Mouse (Mus musculus) macrophage (primary cell): Measurements from ENCODE around the gene Ahnak2. TPM values are rescaled to one million over a fixed set of nuclear protein-coding genes. Genes with fewer than 3 reads are reported as not detected.

ENCODE experiments used
- H3K27ac ChIP-seq: fragments of 350-480 bp; formaldehyde crosslinking; 2 replicates; pipeline ENCODE4 v1.9.0; 2021
- H3K36me3 ChIP-seq: fragments of 350-480 bp; formaldehyde crosslinking; 2 replicates; pipeline ENCODE4 v1.9.0; 2021; ENCODE audit errors: inconsistent target
- H3K4me3 ChIP-seq: fragments of 350-480 bp; formaldehyde crosslinking; 2 replicates; pipeline ENCODE4 v1.9.0; 2021; ENCODE audit errors: inconsistent target
- H3K79me2 ChIP-seq: fragments of 350-480 bp; formaldehyde crosslinking; 2 replicates; pipeline ENCODE4 v1.9.0; 2021; ENCODE audit errors: inconsistent target
- WGBS: methylation state at CpG from one replicate; pipeline ENCODE4 v1.1.7; 2026; ENCODE audit warnings: inconsistent platforms; ENCODE audit not compliant: missing documents; 5-methylcytosine and 5-hydroxymethylcytosine counted together
- polyA plus RNA-seq: library from polyadenylated mRNA; stranded (reverse); fragments of 250-400 nt; gene quantifications from 3 replicates; pipeline ENCODE4 v1.2.4, GENCODE M21; 2018; ENCODE audit warnings: inconsistent platforms

The Ahnak2 gene
- polyA plus RNA-seq, 1 experiment from 2014 or later, result 78.3 TPM

DNA sequence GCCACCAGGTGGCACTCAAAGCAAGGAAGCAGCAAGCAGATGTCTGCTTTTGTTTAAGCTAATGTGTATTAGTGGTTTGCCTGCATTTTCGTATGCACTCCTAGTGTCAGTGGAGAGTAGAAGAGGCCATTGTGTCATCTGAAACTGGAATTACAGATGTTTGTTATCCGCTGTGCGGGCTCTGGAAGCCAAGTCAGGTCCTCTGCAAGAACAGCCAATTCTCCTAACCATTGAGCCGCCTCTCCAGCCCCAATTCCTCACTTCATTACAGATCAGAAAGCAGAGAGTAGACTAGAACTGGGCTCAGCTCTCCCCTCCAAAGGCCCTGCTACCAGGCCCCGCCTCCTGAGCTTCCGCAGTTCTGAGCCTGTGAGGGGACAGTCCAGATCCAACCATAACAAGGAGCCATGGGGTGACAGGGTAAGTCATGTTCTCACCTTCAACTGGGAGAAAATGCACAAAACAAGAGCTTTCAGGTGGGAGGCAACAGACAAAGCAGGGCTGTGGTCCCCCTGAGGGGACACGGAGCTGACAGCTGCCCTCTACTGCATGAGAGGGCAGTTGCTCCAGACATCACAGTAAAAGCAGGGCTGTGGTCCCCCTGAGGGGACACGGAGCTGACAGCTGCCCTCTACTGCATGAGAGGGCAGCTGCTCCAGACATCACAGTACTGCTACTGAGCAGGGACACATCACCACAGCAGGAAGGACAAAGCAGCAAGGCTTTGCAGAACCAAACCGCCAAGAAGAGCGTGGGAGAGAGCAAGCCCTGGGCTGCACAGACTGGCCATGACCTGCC is 55.5 kb downstream of the Ahnak2 start:
- no peaks in the 10 kb centered on the region for H3K79me2 ChIP-seq
- WGBS, result 36% methylated on average over 10 of the region's 10 CpGs
- no peak overlapping the region for H3K27ac ChIP-seq
- no peaks in the 10 kb centered on the region for H3K36me3 ChIP-seq
- H3K4me3 ChIP-seq, result no peak overlapping the region

DNA sequence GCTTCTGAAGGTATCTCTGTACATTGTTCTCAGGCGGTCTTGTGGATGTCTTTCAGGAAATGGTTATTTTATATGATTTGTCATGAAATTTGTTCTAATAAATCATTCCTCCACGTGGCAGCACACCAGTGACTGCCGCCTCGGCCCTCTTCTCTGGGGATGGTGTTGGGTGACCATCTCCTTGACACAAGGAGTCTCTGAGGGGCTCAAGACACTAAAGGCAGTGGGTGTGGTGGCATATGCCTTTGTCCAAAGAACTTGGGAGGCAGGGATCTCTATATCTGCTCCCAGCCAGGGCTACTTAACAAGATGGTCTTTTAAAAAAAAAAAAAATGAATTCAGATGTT is 56.0 kb downstream of the Ahnak2 start:
- H3K27ac ChIP-seq, result no peak overlapping the region
- no peak overlapping the region for H3K4me3 ChIP-seq
- no peaks in the 10 kb centered on the region for H3K36me3 ChIP-seq
- H3K79me2 ChIP-seq, result no peaks in the 10 kb centered on the region
- WGBS, result 93% methylated on average over 3 of the region's 4 CpGs

DNA sequence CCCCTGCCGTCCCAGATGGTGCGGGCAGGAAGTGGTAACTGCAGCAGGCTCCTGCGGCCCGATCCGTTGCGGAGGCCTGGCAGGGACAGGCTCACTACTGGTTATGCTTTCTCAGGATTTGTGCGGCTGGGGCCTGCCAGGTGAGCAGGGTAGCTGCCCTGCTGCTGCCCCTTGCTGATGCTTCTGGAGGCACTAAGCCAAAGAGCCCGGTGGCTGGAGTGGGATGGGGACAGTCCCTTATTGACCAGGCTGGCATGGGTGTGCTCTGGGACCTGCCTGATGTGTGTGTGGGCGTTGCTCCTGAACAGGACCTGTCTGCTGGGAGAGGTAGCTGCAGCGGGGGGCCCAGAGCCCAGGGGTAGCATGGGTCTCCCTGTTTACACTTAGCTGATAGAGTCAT is 56.7 kb downstream of the Ahnak2 start:
- 93% methylated on average over 10 of the region's 10 CpGs for WGBS
- no peaks in the 10 kb centered on the region for H3K79me2 ChIP-seq
- no peak overlapping the region for H3K27ac ChIP-seq
- no peak overlapping the region for H3K4me3 ChIP-seq
- H3K36me3 ChIP-seq, result no peaks in the 10 kb centered on the region

DNA sequence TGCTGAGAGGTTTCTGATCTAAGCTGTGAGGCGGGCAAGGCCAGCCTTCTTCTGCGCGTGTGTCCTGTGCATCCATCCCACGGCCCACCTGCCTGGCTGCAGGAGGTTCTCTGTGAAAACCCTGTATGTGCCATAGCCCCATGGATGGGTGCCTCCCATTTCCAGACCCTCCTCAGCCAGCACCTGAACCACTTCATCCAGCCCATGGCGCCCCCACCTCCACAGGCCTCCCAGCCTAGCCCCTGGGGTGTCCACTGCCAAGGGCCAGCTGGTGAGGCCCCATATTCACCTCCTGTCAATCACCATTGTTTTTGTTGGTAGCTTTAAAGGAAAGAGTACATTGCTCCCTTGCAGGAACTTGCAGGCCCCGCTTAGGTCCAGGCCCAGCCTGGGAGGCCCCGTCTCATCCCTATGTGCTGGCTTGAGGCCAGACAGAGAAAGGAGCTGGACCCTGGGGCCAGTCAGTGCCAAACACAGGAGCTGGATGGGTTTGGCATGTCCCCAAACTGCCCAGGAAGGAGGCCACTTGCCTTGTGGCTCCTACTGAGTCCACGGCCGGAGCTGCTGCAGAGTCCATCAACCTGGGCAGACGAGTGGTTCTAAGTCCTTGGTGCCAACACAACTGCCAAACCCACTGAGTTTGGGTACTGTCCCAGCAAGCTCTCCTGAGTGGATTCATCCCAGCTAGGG is 57.4 kb downstream of the Ahnak2 start:
- H3K79me2 ChIP-seq, result no peaks in the 10 kb centered on the region
- no peak overlapping the region for H3K27ac ChIP-seq
- H3K36me3 ChIP-seq, result no peaks in the 10 kb centered on the region
- WGBS, result 94% methylated on average over 6 of the region's 10 CpGs
- H3K4me3 ChIP-seq, result no peak overlapping the region

DNA sequence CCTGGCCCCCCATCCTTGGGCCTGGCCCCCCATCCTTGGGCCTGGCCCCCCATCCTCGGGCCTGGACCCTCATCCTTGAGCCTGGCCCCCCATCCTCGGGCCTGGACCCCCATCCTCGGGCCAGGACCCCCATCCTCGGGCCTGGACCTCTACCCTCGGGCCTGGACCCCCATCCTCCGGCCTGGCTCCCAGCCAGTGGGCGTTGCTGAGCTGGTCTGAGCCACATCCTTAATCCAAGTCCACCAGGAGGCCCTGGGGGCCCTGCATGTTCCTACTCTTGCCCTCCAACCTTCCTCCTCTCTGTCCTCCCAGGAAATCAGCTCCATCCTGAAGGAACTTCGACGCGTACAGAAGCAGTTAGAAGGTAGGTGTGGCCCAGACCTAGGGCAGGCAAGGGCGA is 58.2 kb downstream of the Ahnak2 start:
- H3K79me2 ChIP-seq, result no peaks in the 10 kb centered on the region
- no peaks in the 10 kb centered on the region for H3K36me3 ChIP-seq
- 97% methylated on average over 7 of the region's 11 CpGs for WGBS
- no peak overlapping the region for H3K4me3 ChIP-seq
- H3K27ac ChIP-seq, result no peak overlapping the region

DNA sequence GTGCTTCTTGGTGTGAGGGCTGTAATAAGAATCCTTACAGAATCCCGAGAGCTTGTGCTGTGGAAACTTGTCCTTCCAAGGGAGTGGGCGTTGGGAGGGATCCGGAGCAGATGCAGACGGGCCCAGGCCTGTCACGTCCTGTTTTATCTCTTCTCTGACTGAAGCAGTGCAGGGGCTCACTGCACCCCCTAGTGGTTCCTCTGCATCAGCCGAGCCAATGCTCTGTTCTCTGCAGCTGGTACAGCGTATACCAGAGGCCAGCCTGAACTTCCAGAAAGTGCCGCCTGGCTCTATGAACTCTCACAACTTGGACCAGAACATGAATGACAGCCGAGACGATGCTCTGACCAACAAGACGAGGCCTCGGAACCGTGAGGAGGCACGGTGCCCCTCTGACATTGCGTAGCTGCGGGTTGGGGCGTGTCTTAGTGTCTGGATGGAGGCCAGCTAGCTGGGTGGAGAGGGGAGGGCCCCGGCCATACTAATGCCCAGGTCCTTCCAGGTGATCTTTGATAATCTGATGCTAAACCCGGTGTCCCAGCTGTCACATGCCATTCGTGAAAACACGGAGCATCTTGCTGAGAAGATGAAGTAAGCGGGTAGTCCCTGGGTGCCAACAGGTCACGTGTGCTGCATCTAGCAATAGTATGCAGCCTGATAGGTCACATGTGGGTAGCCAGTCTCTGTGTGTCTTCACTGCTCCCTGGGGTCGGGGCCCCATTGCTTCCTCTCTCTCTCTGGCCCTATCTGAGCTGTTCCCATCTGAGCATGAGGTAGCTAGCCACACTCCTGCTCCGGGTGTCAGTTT is 59.1 kb downstream of the Ahnak2 start:
- no peak overlapping the region for H3K27ac ChIP-seq
- WGBS, result 43% methylated on average over 25 of the region's 25 CpGs
- H3K79me2 ChIP-seq, result no peaks in the 10 kb centered on the region
- no peaks in the 10 kb centered on the region for H3K36me3 ChIP-seq
- no peak overlapping the region for H3K4me3 ChIP-seq

DNA sequence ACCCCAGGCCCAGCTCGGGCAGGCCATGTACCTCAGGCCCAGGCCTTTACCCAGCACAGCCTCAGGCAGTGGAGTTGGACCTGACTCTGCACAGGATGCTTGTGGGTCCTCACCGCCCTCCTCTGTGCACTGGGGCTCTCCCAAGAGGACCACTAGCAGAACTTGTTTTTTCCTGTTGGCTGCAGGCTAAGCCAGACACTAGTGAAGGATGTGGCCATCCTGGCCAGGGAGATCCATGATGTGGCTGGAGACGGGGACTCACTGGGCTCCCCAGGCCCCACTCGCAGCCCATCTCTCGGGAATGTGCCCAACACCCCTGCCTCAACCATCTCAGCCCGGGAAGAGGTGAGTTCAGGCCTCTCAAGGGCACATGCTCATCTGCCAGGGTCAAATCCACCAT is 59.7 kb downstream of the Ahnak2 start:
- 68% methylated on average over 6 of the region's 6 CpGs for WGBS
- Histone ChIP-seq H3K27ac (no peak overlapping the region), H3K36me3 (no peaks in the 10 kb centered on the region), H3K4me3 (no peak overlapping the region), H3K79me2 (no peaks in the 10 kb centered on the region)

DNA sequence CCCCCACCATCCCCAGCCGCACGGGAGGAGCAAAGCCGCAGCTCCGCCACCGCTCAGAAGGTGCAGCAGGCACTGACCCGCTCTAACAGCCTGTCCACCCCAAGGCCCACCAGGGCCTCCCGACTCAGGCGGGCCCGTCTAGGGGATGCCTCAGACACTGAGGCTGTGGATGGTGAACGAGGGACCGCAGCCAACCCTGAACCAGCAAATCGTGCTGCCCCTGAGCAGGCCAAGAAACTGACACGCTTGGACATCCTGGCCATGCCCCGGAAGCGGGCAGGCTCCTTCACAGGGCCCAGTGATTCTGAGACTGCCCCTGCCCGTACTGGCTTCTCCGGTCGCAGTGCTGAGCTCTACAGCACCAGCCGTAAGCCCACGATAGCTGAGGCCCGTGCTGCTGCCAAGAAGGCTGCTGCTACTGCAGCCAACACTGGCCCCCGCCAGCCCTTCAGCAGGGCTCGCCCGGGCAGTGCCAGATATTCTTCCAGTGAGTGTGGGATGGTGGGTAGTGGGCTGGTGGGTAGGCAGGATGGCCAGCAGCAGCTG is 63.4 kb downstream of the Ahnak2 start:
- H3K4me3 ChIP-seq, result no peak overlapping the region
- no peaks in the 10 kb centered on the region for H3K36me3 ChIP-seq
- 95% methylated on average over 15 of the region's 24 CpGs for WGBS
- H3K79me2 ChIP-seq, result no peaks in the 10 kb centered on the region
- no peak overlapping the region for H3K27ac ChIP-seq

DNA sequence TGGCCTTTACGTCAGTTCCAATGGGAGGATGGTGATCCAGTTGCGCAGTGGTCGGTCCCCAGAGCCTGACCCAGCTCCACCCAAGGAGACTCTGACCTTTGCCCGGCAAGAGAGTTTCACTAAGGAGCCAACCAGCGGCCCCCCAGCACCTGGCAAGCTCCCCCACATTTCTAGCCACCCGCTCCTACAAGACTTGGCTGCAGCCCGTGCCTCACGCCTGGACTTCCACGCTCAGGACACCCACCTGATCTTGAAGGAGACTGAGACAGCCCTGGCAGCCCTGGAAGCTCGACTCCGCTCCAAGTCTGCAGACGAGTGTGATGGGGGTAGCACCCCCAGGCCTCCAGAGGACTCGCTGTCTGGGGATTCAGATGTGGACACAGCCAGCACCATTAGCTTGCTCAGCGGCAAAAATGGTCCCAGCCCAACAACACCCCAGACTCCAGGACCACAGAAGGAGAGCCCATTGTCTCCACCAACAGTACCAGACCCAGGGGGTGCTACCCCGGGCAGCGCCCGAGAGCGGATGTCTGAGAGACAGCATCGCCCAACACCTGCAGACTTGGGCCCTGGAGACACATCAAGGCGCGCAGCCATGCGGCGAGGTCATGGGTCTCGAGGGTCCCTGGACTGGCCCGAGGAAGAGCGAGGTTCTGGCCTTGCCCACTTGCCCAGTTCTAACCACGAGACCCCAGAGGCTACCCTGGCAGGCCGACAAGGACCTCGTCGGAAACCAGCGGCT is 64.0 kb downstream of the Ahnak2 start:
- no peak overlapping the region for H3K4me3 ChIP-seq
- H3K27ac ChIP-seq, result no peak overlapping the region
- WGBS, result 94% methylated on average over 30 of the region's 31 CpGs
- no peaks in the 10 kb centered on the region for H3K36me3 ChIP-seq
- H3K79me2 ChIP-seq, result no peaks in the 10 kb centered on the region

DNA sequence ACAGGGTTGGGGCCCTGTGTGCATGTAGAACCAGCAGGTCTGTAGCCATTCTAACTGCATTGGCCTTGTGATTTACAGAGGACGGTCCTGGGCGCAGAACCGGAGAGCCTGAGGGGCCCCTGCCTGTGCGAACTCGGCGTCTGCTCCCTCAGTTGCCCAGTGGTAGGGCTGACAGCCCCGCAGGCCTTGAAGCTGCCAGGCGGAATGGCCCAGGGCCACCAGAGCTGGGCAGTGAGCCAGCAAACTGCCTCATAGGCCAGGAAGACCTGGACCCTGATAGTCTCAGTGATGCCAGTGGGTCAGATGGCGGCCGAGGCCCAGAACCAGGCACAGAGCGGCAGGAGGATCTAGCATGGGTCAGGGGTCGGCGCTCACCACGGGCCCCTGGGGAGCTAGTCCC is 64.7 kb downstream of the Ahnak2 start:
- Histone ChIP-seq H3K79me2 (no peaks in the 10 kb centered on the region), H3K36me3 (no peaks in the 10 kb centered on the region), H3K27ac (no peak overlapping the region), H3K4me3 (no peak overlapping the region)
- 97% methylated on average over 14 of the region's 14 CpGs for WGBS

DNA sequence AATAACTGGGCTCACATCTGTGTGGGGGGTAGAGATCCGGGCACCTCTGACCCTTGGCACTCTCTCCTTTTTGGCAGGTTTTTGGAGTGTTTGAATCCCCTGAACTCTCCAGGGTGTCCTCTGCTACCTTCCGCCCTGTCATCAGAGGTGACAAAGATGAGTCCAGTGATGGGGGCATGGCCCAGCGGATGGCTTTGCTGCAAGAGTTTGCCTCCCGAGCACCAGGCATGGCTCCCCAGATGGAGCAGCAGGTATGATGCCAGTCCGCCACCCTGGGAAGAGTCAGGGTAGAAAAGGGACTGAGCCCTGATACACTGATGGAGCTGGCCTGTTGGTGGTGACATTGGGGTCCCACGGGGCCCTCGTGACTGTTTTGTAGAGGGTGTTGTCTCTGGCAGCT is 65.4 kb downstream of the Ahnak2 start:
- H3K36me3 ChIP-seq, result no peaks in the 10 kb centered on the region
- no peaks in the 10 kb centered on the region for H3K79me2 ChIP-seq
- 95% methylated on average over 7 of the region's 7 CpGs for WGBS
- no peak overlapping the region for H3K4me3 ChIP-seq
- no peak overlapping the region for H3K27ac ChIP-seq

DNA sequence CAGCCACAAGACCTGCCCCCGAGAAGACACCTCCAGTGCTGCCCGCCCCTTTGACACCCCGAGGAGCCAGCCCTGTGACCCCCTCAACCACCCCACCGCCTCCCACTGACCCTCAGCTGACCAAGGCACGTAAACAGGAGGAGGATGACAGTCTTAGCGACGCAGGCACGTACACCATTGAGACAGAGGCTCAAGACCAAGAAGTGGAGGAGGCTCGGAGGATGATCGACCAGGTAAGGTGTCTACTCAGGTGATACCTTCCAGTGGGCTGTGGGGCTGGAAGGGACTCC is 65.9 kb downstream of the Ahnak2 start:
- H3K27ac ChIP-seq, result no peak overlapping the region
- H3K4me3 ChIP-seq, result no peak overlapping the region
- no peaks in the 10 kb centered on the region for H3K36me3 ChIP-seq
- H3K79me2 ChIP-seq, result no peaks in the 10 kb centered on the region
- 98% methylated on average over 10 of the region's 10 CpGs for whole genome bisulfite sequencing

DNA sequence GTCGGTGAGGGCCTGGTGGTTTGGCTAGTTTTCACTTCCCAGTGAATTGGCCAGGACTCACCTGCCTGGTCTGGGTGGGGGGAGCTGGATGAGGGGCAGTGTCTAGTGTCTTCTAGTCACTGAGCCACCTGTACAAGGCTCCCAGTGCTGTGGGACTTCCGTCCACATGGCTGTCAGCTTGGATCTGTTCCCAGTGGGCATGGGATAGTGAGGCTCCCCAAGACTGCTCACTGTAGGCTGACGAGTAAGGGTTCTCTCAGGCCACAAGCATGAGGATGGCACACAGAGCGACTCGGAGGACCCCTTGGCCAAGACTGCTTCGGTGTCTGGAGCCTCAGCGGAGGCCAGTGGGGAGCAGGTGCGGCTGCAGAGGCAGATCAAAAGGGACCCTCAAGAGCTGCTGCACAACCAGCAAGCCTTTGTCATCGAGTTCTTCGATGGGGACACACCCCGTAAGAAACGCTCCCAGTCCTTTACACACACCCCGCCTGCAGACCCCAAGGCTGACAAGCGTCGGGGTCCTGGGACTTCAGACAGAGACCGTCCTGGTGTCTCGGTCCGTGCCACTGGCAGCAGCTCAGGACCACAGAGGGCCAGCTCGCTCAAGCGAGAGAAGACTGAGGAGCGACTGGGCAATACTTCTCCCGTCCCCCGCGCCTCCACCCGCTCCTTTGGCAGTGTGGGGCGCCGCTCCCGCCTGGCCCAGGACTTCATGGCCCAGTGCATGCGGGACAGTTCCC is 66.4 kb downstream of the Ahnak2 start:
- H3K79me2 ChIP-seq, result no peaks in the 10 kb centered on the region
- no peak overlapping the region for H3K4me3 ChIP-seq
- H3K36me3 ChIP-seq, result no peaks in the 10 kb centered on the region
- H3K27ac ChIP-seq, result no peak overlapping the region
- WGBS, result 95% methylated on average over 25 of the region's 29 CpGs
